Mouse (Mus musculus): Measurements from ENCODE around the gene Fgf3. TPM values are rescaled to one million over a fixed set of nuclear protein-coding genes. Genes with fewer than 3 reads are reported as not detected.

The Fgf3 gene
- polyA plus RNA-seq, 1 experiment, result not detected

GRCm38 (mm10) chr7:144857826-144858342 is 20.0 kb downstream of the Fgf3 start:
- TF ChIP-seq CTCF (IDR thresholded peaks at IDR 0.05; ENCODE audit: control insufficient read depth, insufficient read depth, insufficient replicate concordance, low read depth, low read length), result no peak
- TF ChIP-seq POLR2A (IDR thresholded peaks at IDR 0.05; ENCODE audit: control insufficient read depth, low read depth, low read length), result no peak
- Histone ChIP-seq H3K27ac (ENCODE audit: control insufficient read depth, insufficient read depth, low read depth, low read length) (no peak overlapping the region), H3K4me1 (ENCODE audit: control insufficient read depth, insufficient read depth, low read length) (peaks cover 2% of the 10 kb centered on the region; the same call in 1 of the 2 replicates), H3K27me3 (ENCODE audit: control insufficient read depth, insufficient read depth, low read length) (no peaks in the 10 kb centered on the region), H3K36me3 (ENCODE audit: control insufficient read depth, insufficient read depth, low read length) (no peaks in the 10 kb centered on the region), H3K4me3 (ENCODE audit: control insufficient read depth, low read depth, low read length) (no peak overlapping the region)

- no peaks in the 10 kb centered on the region for H3K27me3 ChIP-seq (ENCODE audit: control insufficient read depth, insufficient read depth, low read length)
- TF ChIP-seq CTCF (IDR thresholded peaks at IDR 0.05; ENCODE audit: control insufficient read depth, insufficient read depth, insufficient replicate concordance, low read depth, low read length) (no peak), POLR2A (IDR thresholded peaks at IDR 0.05; ENCODE audit: control insufficient read depth, low read depth, low read length) (no peak)
Observed at GRCm38 (mm10) chr7:144858702-144859101, 20.8 kb downstream of the Fgf3 start.

GRCm38 (mm10) chr7:144861056-144861768 is 23.3 kb downstream of the Fgf3 start:
- peaks cover 2% of the 10 kb centered on the region; the same call in 1 of the 2 replicates for H3K4me1 ChIP-seq (ENCODE audit: control insufficient read depth, insufficient read depth, low read length)
- no peaks in the 10 kb centered on the region for H3K27me3 ChIP-seq (ENCODE audit: control insufficient read depth, insufficient read depth, low read length)
- peak overlapping the region; percentile 12 for H3K4me3 ChIP-seq (ENCODE audit: control insufficient read depth, low read depth, low read length)
- H3K27ac ChIP-seq (ENCODE audit: control insufficient read depth, insufficient read depth, low read depth, low read length), result no peak overlapping the region
- TF ChIP-seq POLR2A (IDR thresholded peaks at IDR 0.05; ENCODE audit: control insufficient read depth, low read depth, low read length) (no peak), CTCF (IDR thresholded peaks at IDR 0.05; ENCODE audit: control insufficient read depth, insufficient read depth, insufficient replicate concordance, low read depth, low read length) (no peak)
- no peaks in the 10 kb centered on the region for H3K36me3 ChIP-seq (ENCODE audit: control insufficient read depth, insufficient read depth, low read length)

More at GRCm38 (mm10) chr7:144858702-144859101, 20.8 kb downstream of the Fgf3 start:
- no peaks in the 10 kb centered on the region for H3K36me3 ChIP-seq (ENCODE audit: control insufficient read depth, insufficient read depth, low read length)
- no peak overlapping the region for H3K27ac ChIP-seq (ENCODE audit: control insufficient read depth, insufficient read depth, low read depth, low read length)
- H3K4me3 ChIP-seq (ENCODE audit: control insufficient read depth, low read depth, low read length), result no peak overlapping the region
- H3K4me1 ChIP-seq (ENCODE audit: control insufficient read depth, insufficient read depth, low read length), result peaks cover 2% of the 10 kb centered on the region; the same call in 1 of the 2 replicates

GRCm38 (mm10) chr7:144861769-144862070 is 23.8 kb downstream of the Fgf3 start:
- peak overlapping the region; percentile 12; the same call in 1 of the 2 replicates for H3K4me3 ChIP-seq (ENCODE audit: control insufficient read depth, low read depth, low read length)
- no peaks in the 10 kb centered on the region for H3K36me3 ChIP-seq (ENCODE audit: control insufficient read depth, insufficient read depth, low read length)
- H3K27ac ChIP-seq (ENCODE audit: control insufficient read depth, insufficient read depth, low read depth, low read length), result no peak overlapping the region
- peaks cover 2% of the 10 kb centered on the region; the same call in 1 of the 2 replicates for H3K4me1 ChIP-seq (ENCODE audit: control insufficient read depth, insufficient read depth, low read length)
- H3K27me3 ChIP-seq (ENCODE audit: control insufficient read depth, insufficient read depth, low read length), result no peaks in the 10 kb centered on the region
- no peak for TF ChIP-seq POLR2A (IDR thresholded peaks at IDR 0.05; ENCODE audit: control insufficient read depth, low read depth, low read length)
- TF ChIP-seq CTCF (IDR thresholded peaks at IDR 0.05; ENCODE audit: control insufficient read depth, insufficient read depth, insufficient replicate concordance, low read depth, low read length), result no peak

GRCm38 (mm10) chr7:144862126-144862525 is 24.2 kb downstream of the Fgf3 start:
- no peaks in the 10 kb centered on the region for H3K27me3 ChIP-seq (ENCODE audit: control insufficient read depth, insufficient read depth, low read length)
- no peak for TF ChIP-seq CTCF (IDR thresholded peaks at IDR 0.05; ENCODE audit: control insufficient read depth, insufficient read depth, insufficient replicate concordance, low read depth, low read length)
- TF ChIP-seq POLR2A (IDR thresholded peaks at IDR 0.05; ENCODE audit: control insufficient read depth, low read depth, low read length), result no peak

GRCm38 (mm10) chr7:144862712-144863111 is 24.8 kb downstream of the Fgf3 start:
- no peak overlapping the region for H3K4me3 ChIP-seq (ENCODE audit: control insufficient read depth, low read depth, low read length)
- H3K27ac ChIP-seq (ENCODE audit: control insufficient read depth, insufficient read depth, low read depth, low read length), result no peak overlapping the region
- H3K27me3 ChIP-seq (ENCODE audit: control insufficient read depth, insufficient read depth, low read length), result no peaks in the 10 kb centered on the region

More at GRCm38 (mm10) chr7:144862126-144862525, 24.2 kb downstream of the Fgf3 start:
- Histone ChIP-seq H3K36me3 (ENCODE audit: control insufficient read depth, insufficient read depth, low read length) (no peaks in the 10 kb centered on the region), H3K4me1 (ENCODE audit: control insufficient read depth, insufficient read depth, low read length) (peaks cover 2% of the 10 kb centered on the region; the same call in 1 of the 2 replicates), H3K27ac (ENCODE audit: control insufficient read depth, insufficient read depth, low read depth, low read length) (no peak overlapping the region), H3K4me3 (ENCODE audit: control insufficient read depth, low read depth, low read length) (no peak overlapping the region; the same call in 1 of the 2 replicates)

GRCm38 (mm10) chr7:144863196-144863595 is 25.3 kb downstream of the Fgf3 start:
- Histone ChIP-seq H3K4me3 (ENCODE audit: control insufficient read depth, low read depth, low read length) (no peak overlapping the region), H3K36me3 (ENCODE audit: control insufficient read depth, insufficient read depth, low read length) (no peaks in the 10 kb centered on the region), H3K4me1 (ENCODE audit: control insufficient read depth, insufficient read depth, low read length) (peaks cover 2% of the 10 kb centered on the region; the same call in 1 of the 2 replicates), H3K27ac (ENCODE audit: control insufficient read depth, insufficient read depth, low read depth, low read length) (no peak overlapping the region), H3K27me3 (ENCODE audit: control insufficient read depth, insufficient read depth, low read length) (no peaks in the 10 kb centered on the region)
- no peak for TF ChIP-seq CTCF (IDR thresholded peaks at IDR 0.05; ENCODE audit: control insufficient read depth, insufficient read depth, insufficient replicate concordance, low read depth, low read length)
- no peak for TF ChIP-seq POLR2A (IDR thresholded peaks at IDR 0.05; ENCODE audit: control insufficient read depth, low read depth, low read length)

More at GRCm38 (mm10) chr7:144862712-144863111, 24.8 kb downstream of the Fgf3 start:
- Histone ChIP-seq H3K4me1 (ENCODE audit: control insufficient read depth, insufficient read depth, low read length) (peaks cover 2% of the 10 kb centered on the region; the same call in 1 of the 2 replicates), H3K36me3 (ENCODE audit: control insufficient read depth, insufficient read depth, low read length) (no peaks in the 10 kb centered on the region)
- TF ChIP-seq POLR2A (IDR thresholded peaks at IDR 0.05; ENCODE audit: control insufficient read depth, low read depth, low read length) (no peak), CTCF (IDR thresholded peaks at IDR 0.05; ENCODE audit: control insufficient read depth, insufficient read depth, insufficient replicate concordance, low read depth, low read length) (no peak)

Measured in testis, adult 2 months (tissue).